Mouse (Mus musculus) heart, adult 2 months (tissue): Measurements from ENCODE around the gene Ctf1. TPM values are rescaled to one million over a fixed set of nuclear protein-coding genes. Genes with fewer than 3 reads are reported as not detected.
A peak's percentile ranks its signal among the peaks of the same experiment; 100 is the strongest.

Experiments
- DNase-seq, 2 experiments: peaks; one replicate each; pipeline ENCODE4 v3.0.0; 2021
- H3K27ac ChIP-seq: fragments of 200-600 bp; 2 replicates; pipeline ENCODE4 v1.8.1; 2022
- H3K27me3 ChIP-seq: fragments of 200-500 bp; 2 replicates; pipeline ENCODE4 v1.6.1; 2012; ENCODE audit warnings: mild to moderate bottlenecking, low read length, inconsistent platforms, mixed read lengths; ENCODE audit not compliant: control insufficient read depth, insufficient read depth
- H3K36me3 ChIP-seq: fragments of 200-500 bp; 2 replicates; pipeline ENCODE4 v1.6.1; 2012; ENCODE audit warnings: low read length, inconsistent platforms; ENCODE audit not compliant: control insufficient read depth, insufficient read depth
- H3K4me1 ChIP-seq: fragments of 200-500 bp; 2 replicates; pipeline ENCODE4 v1.6.1; 2011; ENCODE audit warnings: low read length; ENCODE audit not compliant: control insufficient read depth, insufficient read depth
- H3K4me3 ChIP-seq: fragments of 200-600 bp; 2 replicates; pipeline ENCODE4 v1.8.1; 2022
- H3K79me2 ChIP-seq: fragments of 200-500 bp; replicated peaks from 2 replicates; pipeline ENCODE4 v1.6.1; 2012; ENCODE audit warnings: mild to moderate bottlenecking, inconsistent platforms, low read length, moderate library complexity, mixed read lengths; ENCODE audit not compliant: control insufficient read depth, insufficient read depth
- H3K9ac ChIP-seq: fragments of 200-500 bp; 2 replicates; pipeline ENCODE4 v1.6.1; 2012; ENCODE audit warnings: low read depth, mild to moderate bottlenecking, control low read depth, inconsistent platforms, low read length, mixed read lengths
- CTCF ChIP-seq: fragments of 200-600 bp; IDR thresholded peaks from 2 replicates; pipeline ENCODE4 v1.8.1; 2022; ENCODE audit warnings: antibody characterized with exemption, mild to moderate bottlenecking, moderate library complexity
- EP300 ChIP-seq: fragments of 200-500 bp; IDR thresholded peaks from 2 replicates; pipeline ENCODE4 v1.6.1; 2011; ENCODE audit warnings: low read depth, low read length, control low read depth; ENCODE audit not compliant: insufficient read depth
- POLR2A ChIP-seq: fragments of 200-500 bp; IDR thresholded peaks from 2 replicates; pipeline ENCODE4 v1.6.1; 2011; ENCODE audit warnings: mild to moderate bottlenecking, low read depth, low read length, control low read depth; ENCODE audit not compliant: insufficient read depth
- WGBS: fragments of 180-500 bp; shearing (Covaris S2); methylation state at CpG from one replicate; pipeline ENCODE4 v1.1.7; 2018; 5-methylcytosine and 5-hydroxymethylcytosine counted together
- intact Hi-C: fragments of 180-260 bp; cut with DNase I; formaldehyde crosslinking; loops from one replicate; pipeline ENCODE4 v1.15.1; 2025
- polyA plus RNA-seq: library from polyadenylated mRNA; depleted of rRNA; stranded (reverse); fragments of >200 nt; gene quantifications from 2 replicates; pipeline ENCODE4 v1.2.3, GENCODE M21; 2012
- total RNA-seq, 2 experiments: library from RNA; stranded (reverse); gene quantifications; 2 replicates each; pipeline ENCODE4 v1.2.3; 2021

The Ctf1 gene
- total and polyA plus RNA-seq, 3 experiments = 6.6 to 15.3 (median 8.7) TPM

DNA sequence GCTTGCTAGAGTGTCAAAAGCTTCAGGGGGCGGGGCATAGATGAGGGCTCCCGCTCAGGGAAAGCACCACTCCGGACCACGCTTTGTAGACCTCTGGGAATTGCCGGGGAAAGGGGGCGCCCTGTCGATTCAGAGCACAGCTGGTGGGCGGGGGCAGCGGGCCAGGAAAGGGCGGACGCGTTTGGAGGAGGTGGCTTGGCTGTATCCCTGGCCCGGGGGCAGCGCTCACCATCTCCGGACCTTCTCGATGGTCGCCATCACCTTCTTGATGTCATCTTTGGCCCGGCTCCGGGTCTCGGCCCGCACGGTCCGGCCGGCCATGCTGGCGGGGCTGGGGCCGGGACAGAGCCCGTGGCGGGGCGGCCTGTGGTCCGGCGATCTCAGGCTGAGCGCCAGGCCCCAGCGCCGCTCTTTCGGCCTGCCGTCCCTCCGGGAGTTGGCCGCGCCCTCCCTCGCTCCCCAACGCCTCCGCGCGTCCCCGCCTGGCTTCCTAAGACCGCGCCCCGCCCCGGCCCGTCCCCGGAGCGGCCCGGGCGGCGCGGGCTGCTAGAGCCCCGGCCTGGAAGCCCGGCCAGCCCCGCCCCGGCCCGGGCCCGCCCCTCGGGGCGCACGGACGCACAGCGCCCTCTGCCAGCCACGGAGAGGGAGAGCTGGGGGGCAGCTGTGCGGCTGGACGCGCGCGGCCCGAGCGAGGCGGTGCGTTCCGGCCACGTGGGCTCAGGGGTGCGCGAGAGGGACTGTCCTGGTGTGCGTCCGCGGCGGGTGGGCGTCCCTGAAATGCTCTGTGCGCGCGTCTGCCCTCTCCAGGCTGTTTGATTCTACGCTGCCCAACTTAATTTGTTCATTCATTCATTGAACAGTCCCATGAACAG is 4.1 kb upstream of the Ctf1 start, which contains the start of gene Bcl7c:
Gene Bcl7c (minus strand): TSS at position 727 of the 872 bp plus-strand sequence.
- H3K9ac ChIP-seq = peak within 1 kb of the TSS; percentile 88
- peak; percentile 94 to 95 for DNase-seq
- TF ChIP-seq EP300 (0 out of 2 replicates have a peak, but pooled peaks have one; percentile 18), CTCF (peak; percentile 71), POLR2A (peak; percentile 46; the same call in 1 of the 2 replicates)
- intact Hi-C loops = loop anchor here (1.0 to 5.0 kb wide), 2 partner anchors 33 to 121 kb away; partner anchors contain the start of genes Ccdc189 and Rnf40
- peak within 1 kb of the TSS; percentile 91 for H3K4me3 ChIP-seq
- WGBS = 1% methylated on average over 88 of the region's 90 CpGs
- H3K27me3 ChIP-seq = no peaks in the 10 kb centered on the region
- H3K79me2 ChIP-seq = no peaks in the 10 kb centered on the region
- H3K27ac ChIP-seq = peak within 1 kb of the TSS; percentile 96
- H3K4me1 ChIP-seq = peaks cover 8% of the 10 kb centered on the region
- no peaks in the 10 kb centered on the region for H3K36me3 ChIP-seq

DNA sequence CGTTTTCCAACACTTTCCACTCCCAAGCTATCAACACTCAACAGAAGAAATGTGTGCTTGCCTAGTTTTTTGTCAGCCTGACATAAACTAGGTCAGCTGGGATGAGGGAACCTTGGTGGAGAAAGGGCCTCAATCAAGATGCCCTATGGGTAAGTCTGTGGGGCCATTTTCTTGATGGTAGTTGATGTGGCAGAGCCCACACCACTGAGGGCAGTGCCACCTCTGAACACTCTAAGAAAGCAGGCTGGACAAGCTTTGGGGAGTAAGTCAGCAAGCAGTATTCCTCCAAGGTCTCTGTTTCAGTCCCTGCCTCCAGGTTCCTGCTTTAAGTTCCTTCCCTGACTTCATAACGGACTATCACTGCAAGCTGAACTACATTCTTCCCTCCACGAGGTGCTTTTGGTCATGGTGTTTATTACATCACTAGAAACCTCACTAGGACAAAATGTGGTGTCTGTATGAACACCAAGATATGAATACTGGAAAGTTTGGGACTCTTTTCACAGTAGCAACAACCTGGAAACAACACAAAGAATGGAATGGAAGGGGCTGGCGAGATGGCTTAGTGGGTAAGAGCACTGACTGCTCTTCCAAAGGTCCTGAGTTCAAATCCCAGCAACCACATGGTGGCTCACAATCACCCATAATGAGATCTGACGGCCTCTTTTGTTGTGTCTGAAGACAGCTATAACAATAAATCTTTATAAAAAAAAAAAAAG is 3.1 kb upstream of the Ctf1 start:
- H3K27me3 ChIP-seq = no peaks in the 10 kb centered on the region
- peak overlapping the region; percentile 96 for H3K27ac ChIP-seq
- peak overlapping the region; percentile 91 for H3K4me3 ChIP-seq
- H3K9ac ChIP-seq = no peak overlapping the region; the same call in 1 of the 2 replicates
- H3K79me2 ChIP-seq = no peaks in the 10 kb centered on the region
- TF ChIP-seq POLR2A (no peak), CTCF (no peak), EP300 (no peak)
- WGBS = 52% methylated on average over 5 of the region's 5 CpGs
- intact Hi-C loops = loop anchor here (5.0 kb wide), 1 partner anchor 122 kb away; the partner anchor contains the start of genes Ccdc189 and Rnf40
- no peak for DNase-seq
- H3K4me1 ChIP-seq = peaks cover 8% of the 10 kb centered on the region
- no peaks in the 10 kb centered on the region for H3K36me3 ChIP-seq

DNA sequence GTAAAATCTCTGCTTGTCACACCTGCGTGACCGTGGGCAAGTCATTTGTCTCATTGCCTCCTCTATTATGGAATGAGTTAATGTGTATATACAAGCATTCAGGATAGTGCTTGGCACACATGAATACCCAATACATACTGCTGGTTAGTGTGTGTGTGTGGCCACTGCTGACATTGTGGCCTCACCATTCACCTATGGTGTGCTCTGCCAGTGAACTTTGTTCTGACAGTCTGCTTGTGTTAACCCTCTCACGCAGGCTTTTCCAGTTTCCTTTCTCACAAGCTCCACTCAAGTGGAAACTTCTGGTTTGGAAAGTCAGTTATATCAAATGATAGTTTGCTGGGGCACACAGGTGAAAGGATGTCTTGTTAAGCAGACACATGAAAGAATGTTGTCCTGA is 1.5 kb upstream of the Ctf1 start:
- H3K27ac ChIP-seq = no peak overlapping the region
- intact Hi-C loops = no loop called here
- WGBS = 93% methylated on average over 3 of the region's 3 CpGs
- H3K9ac ChIP-seq = no peak overlapping the region
- no peaks in the 10 kb centered on the region for H3K27me3 ChIP-seq
- DNase-seq = no peak
- no peak overlapping the region for H3K4me3 ChIP-seq
- no peaks in the 10 kb centered on the region for H3K79me2 ChIP-seq
- peaks cover 8% of the 10 kb centered on the region for H3K4me1 ChIP-seq
- TF ChIP-seq POLR2A (no peak), EP300 (no peak), CTCF (no peak)
- H3K36me3 ChIP-seq = no peaks in the 10 kb centered on the region

DNA sequence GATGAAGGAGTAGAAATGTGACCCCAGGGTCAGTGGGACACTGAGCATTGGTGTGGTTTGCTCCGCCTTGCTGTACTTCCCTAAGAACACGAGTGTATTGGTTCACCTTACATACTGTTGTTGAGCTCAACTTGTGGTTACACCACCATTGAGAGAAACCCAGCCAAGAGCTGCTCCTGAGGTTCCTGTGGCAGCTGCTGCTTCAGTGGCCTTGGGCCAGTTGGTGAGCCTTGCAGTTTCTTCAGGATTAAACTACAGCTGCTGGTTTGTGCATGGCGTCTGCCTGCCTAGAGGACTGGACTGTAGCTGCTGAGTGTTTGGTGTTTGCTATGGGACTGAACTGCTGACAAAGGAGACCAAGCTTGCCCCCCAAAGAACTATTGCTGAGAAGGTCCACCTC is 1.1 kb upstream of the Ctf1 start:
- H3K4me3 ChIP-seq = no peak overlapping the region
- intact Hi-C loops = no loop called here
- 78% methylated on average over 3 of the region's 3 CpGs for WGBS
- DNase-seq = no peak
- H3K9ac ChIP-seq = no peak overlapping the region
- TF ChIP-seq CTCF = no peak
- TF ChIP-seq POLR2A = no peak
- TF ChIP-seq EP300 = no peak
- no peak overlapping the region for H3K27ac ChIP-seq
- peaks cover 8% of the 10 kb centered on the region for H3K4me1 ChIP-seq
- H3K36me3 ChIP-seq = no peaks in the 10 kb centered on the region
- H3K27me3 ChIP-seq = no peaks in the 10 kb centered on the region
- H3K79me2 ChIP-seq = no peaks in the 10 kb centered on the region

DNA sequence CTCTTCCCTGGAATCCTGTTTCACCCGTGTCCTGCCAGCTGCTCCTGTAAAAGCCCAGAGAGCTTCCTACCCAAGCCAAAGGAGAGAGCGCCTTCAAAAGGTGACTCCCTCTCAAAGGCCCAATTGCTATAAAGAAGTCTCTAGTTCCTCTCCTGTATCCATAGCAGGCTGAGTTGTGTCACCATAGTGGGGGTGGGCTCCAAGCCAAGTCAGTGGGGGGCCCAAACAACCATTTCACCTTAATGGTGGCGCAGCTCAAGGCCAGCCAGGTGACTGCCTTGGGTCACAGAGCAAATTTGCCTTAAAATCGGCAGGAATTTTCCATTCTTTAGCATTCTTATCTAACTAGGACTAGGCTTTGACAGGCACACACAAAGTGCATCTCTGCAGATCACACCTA is 2.3 kb downstream of the Ctf1 start:
- WGBS = 77% methylated on average over 4 of the region's 4 CpGs
- no peak overlapping the region for H3K27ac ChIP-seq
- no peaks in the 10 kb centered on the region for H3K79me2 ChIP-seq
- no peaks in the 10 kb centered on the region for H3K27me3 ChIP-seq
- intact Hi-C loops = no loop called here
- H3K36me3 ChIP-seq = no peaks in the 10 kb centered on the region
- no peak overlapping the region for H3K4me3 ChIP-seq
- no peak overlapping the region for H3K9ac ChIP-seq
- DNase-seq = no peak
- TF ChIP-seq POLR2A (no peak), CTCF (no peak), EP300 (no peak)
- H3K4me1 ChIP-seq = peaks cover 2% of the 10 kb centered on the region
